Mouse (Mus musculus): Measurements from ENCODE around the gene Eef2.
"Not testable (repeated sequence)": the region's sequence is repeated elsewhere in the genome, so short reads cannot be mapped to it uniquely, and the experiment has no call there.

Gene Eef2

GRCm38 (mm10) chr10:81200605-81201287 lies 24.3 kb downstream of the Eef2 start:
- DNase-seq (ENCODE audit: low spot score): no peak

GRCm38 (mm10) chr10:81201807-81202758 lies 25.7 kb downstream of the Eef2 start, which contains the start of gene Nmrk2:
Gene Nmrk2, minus strand, starts transcription at chr10:81202051.
- DNase-seq (ENCODE audit: low spot score): no peak

GRCm38 (mm10) chr10:81202978-81203720 lies 26.7 kb downstream of the Eef2 start:
- no peak for DNase-seq (ENCODE audit: low spot score)

- DNase-seq (ENCODE audit: low spot score): no peak
Observed at GRCm38 (mm10) chr10:81204137-81204536, 27.7 kb downstream of the Eef2 start.

- DNase-seq (ENCODE audit: low spot score): no peak
Observed at GRCm38 (mm10) chr10:81210154-81210553, 33.7 kb downstream of the Eef2 start.

GRCm38 (mm10) chr10:81216260-81216659 lies 39.8 kb downstream of the Eef2 start:
- no peak for DNase-seq (ENCODE audit: low spot score)

GRCm38 (mm10) chr10:81216810-81217209 lies 40.4 kb downstream of the Eef2 start:
- no peak for DNase-seq (ENCODE audit: low spot score)

GRCm38 (mm10) chr10:81217267-81217666 lies 40.8 kb downstream of the Eef2 start:
- peak; percentile 49 for DNase-seq (ENCODE audit: low spot score)

GRCm38 (mm10) chr10:81217964-81218363 lies 41.5 kb downstream of the Eef2 start:
- DNase-seq (ENCODE audit: low spot score): peak; percentile 75

- DNase-seq (ENCODE audit: low spot score): no peak
Observed at GRCm38 (mm10) chr10:81221402-81222015, 45.1 kb downstream of the Eef2 start.

- not testable (repeated sequence) for DNase-seq (ENCODE audit: low spot score)
Observed at GRCm38 (mm10) chr10:81223731-81224130, 47.3 kb downstream of the Eef2 start.

GRCm38 (mm10) chr10:81229735-81230437 lies 53.5 kb downstream of the Eef2 start:
- no peak for DNase-seq (ENCODE audit: low spot score)

- DNase-seq (ENCODE audit: low spot score): peak; percentile 71
Observed at GRCm38 (mm10) chr10:81230438-81231332, 54.3 kb downstream of the Eef2 start, which contains the start of gene Atcay. Gene Atcay, minus strand, starts transcription at chr10:81230833.

- no peak for DNase-seq (ENCODE audit: low spot score)
Observed at GRCm38 (mm10) chr10:81231436-81231835, 55.0 kb downstream of the Eef2 start.
